Mouse (Mus musculus) liver, postnatal 0 days (tissue): ENCODE measurements at regions not wholly inside any gene's neighbourhood (a gene's known extent, or its start where the extent isn't known, plus 50 kb on each side); places are given as distances from the start of the nearest gene placed in this dataset.

Experiments used
- ATAC-seq: fragments of 200-750 bp; cut with Nextera tagmentation; 2 replicates; pipeline ENCODE4 v1.8.0; 2017; ENCODE audit warnings: mild to moderate bottlenecking, moderate library complexity
- DNase-seq: peaks from one replicate; pipeline ENCODE4 v3.0.0-alpha.2; 2016
- H3K27ac ChIP-seq: fragments of 300-500 bp; sonication (generic); 2 replicates; pipeline ENCODE4 v1.5.1; 2014; ENCODE audit warnings: antibody characterized with exemption, moderate library complexity, mild to moderate bottlenecking, low read depth
- H3K27me3 ChIP-seq: fragments of 300-500 bp; sonication (generic); 2 replicates; pipeline ENCODE4 v1.6.1; 2014; ENCODE audit warnings: low read length, control low read depth, mixed read lengths; ENCODE audit not compliant: insufficient read depth
- H3K36me3 ChIP-seq: fragments of 300-500 bp; sonication (generic); replicated peaks from 2 replicates; pipeline ENCODE4 v1.6.1; 2014; ENCODE audit warnings: mild to moderate bottlenecking, control low read depth, low read length, moderate library complexity, mixed read lengths; ENCODE audit not compliant: insufficient read depth
- H3K4me1 ChIP-seq: fragments of 300-500 bp; sonication (generic); 2 replicates; pipeline ENCODE4 v1.6.1; 2014; ENCODE audit warnings: antibody characterized with exemption, mild to moderate bottlenecking, control low read depth; ENCODE audit not compliant: insufficient read depth
- H3K4me2 ChIP-seq: fragments of 300-500 bp; sonication (generic); 2 replicates; pipeline ENCODE4 v1.6.1; 2014; ENCODE audit warnings: low read depth, mild to moderate bottlenecking, low read length, moderate library complexity, mixed read lengths
- H3K4me3 ChIP-seq: fragments of 300-500 bp; sonication (generic); 2 replicates; pipeline ENCODE4 v1.5.1; 2014; ENCODE audit warnings: low read depth, low read length
- H3K9ac ChIP-seq: fragments of 300-500 bp; sonication (generic); replicated peaks from 2 replicates; pipeline ENCODE4 v1.6.1; 2014; ENCODE audit warnings: mild to moderate bottlenecking, moderate library complexity
- H3K9me3 ChIP-seq: fragments of 300-500 bp; sonication (generic); 2 replicates; pipeline ENCODE4 v1.6.1; 2016; ENCODE audit warnings: mild to moderate bottlenecking, control low read depth, low read length, mixed read lengths
- CTCF ChIP-seq: sonication (generic); IDR thresholded peaks from 2 replicates; pipeline ENCODE4 v1.5.1; 2016; ENCODE audit warnings: antibody characterized with exemption, low read depth
- EP300 ChIP-seq: IDR thresholded peaks from 2 replicates; pipeline ENCODE4 v1.6.1; 2016; ENCODE audit warnings: antibody characterized with exemption, low read depth, mild to moderate bottlenecking
- WGBS: fragments of 180-500 bp; shearing (Covaris S2); extraction: QIAGEN DNeasy Blood & Tissue Kit; methylation state at CpG from one replicate; pipeline ENCODE4 v1.1.7; 2014; ENCODE audit not compliant: insufficient replicate concordance; 5-methylcytosine and 5-hydroxymethylcytosine counted together

GRCm38 (mm10) chr3:120180931-120181610, 396.8 kb upstream of the Ptbp2 start:
- no peaks in the 10 kb centered on the region for H3K36me3 ChIP-seq
- TF ChIP-seq CTCF (no peak), EP300 (no peak)
- ATAC-seq (no peak), DNase-seq (no peak)
- H3K4me3 ChIP-seq: no peak overlapping the region
- no peak overlapping the region for H3K27ac ChIP-seq
- H3K4me1 ChIP-seq: no peaks in the 10 kb centered on the region
- H3K9ac ChIP-seq: no peak overlapping the region
- 71% methylated on average over 5 of the region's 5 CpGs for WGBS
- H3K27me3 ChIP-seq: no peaks in the 10 kb centered on the region
- no peak overlapping the region for H3K4me2 ChIP-seq
- no peaks in the 10 kb centered on the region for H3K9me3 ChIP-seq

DNA sequence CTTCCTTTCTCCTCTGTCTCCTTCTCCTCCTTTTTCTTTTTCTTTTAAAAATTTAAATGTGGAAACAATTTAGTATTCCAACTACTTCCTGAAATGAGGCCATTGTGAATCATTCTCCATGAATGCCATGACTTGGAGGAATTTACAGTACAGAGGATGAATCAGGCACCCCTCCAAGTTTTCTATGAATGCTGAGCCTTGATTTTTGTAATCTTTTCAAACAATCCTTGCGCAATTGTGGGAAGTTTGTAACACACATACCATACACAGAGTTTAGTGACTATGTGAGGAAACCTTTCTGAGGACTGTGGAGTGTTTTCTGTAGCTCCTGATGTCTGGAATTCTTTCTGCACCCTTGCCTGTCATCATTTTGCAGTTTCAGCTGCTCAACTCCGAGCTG, 391.4 kb upstream of the Ptbp2 start:
- Histone ChIP-seq H3K4me2 (no peak overlapping the region), H3K27ac (no peak overlapping the region), H3K36me3 (no peaks in the 10 kb centered on the region), H3K4me3 (no peak overlapping the region), H3K4me1 (no peaks in the 10 kb centered on the region), H3K9me3 (no peaks in the 10 kb centered on the region), H3K9ac (no peak overlapping the region), H3K27me3 (no peaks in the 10 kb centered on the region)
- TF ChIP-seq EP300 (no peak), CTCF (no peak)
- DNase-seq (no peak), ATAC-seq (no peak)
- 50% methylated on average over 2 of the region's 2 CpGs for WGBS
